Mouse (Mus musculus) kidney, embryonic 14.5 days (tissue): ENCODE results near the gene U2af1. TPM values are rescaled to one million over a fixed set of nuclear protein-coding genes. Genes with fewer than 3 reads are reported as not detected.

ENCODE experiments used
- ATAC-seq: fragments of 200-750 bp; cut with Nextera tagmentation; 2 replicates; pipeline ENCODE4 v1.8.0; 2017; ENCODE audit warnings: moderate number of reproducible peaks, mild to moderate bottlenecking, moderate TSS enrichment, moderate library complexity; ENCODE audit not compliant: low FRiP score, low TSS enrichment
- H3K27ac ChIP-seq: fragments of 300-500 bp; sonication (generic); 2 replicates; pipeline ENCODE4 v1.5.1; 2014; ENCODE audit warnings: low read depth, mild to moderate bottlenecking, low read length, moderate library complexity, mixed read lengths
- H3K27me3 ChIP-seq: fragments of 300-500 bp; sonication (generic); 2 replicates; pipeline ENCODE4 v1.6.1; 2014; ENCODE audit warnings: mild to moderate bottlenecking, low read length; ENCODE audit not compliant: control insufficient read depth, insufficient read depth
- H3K36me3 ChIP-seq: fragments of 300-500 bp; sonication (generic); 2 replicates; pipeline ENCODE4 v1.6.1; 2014; ENCODE audit warnings: low read length, mixed read lengths; ENCODE audit not compliant: control insufficient read depth, insufficient read depth
- H3K4me1 ChIP-seq: fragments of 300-500 bp; sonication (generic); 2 replicates; pipeline ENCODE4 v1.6.1; 2014; ENCODE audit warnings: low read length, mixed read lengths; ENCODE audit not compliant: control insufficient read depth, insufficient read depth
- H3K4me2 ChIP-seq: fragments of 300-500 bp; sonication (generic); replicated peaks from 2 replicates; pipeline ENCODE4 v1.6.1; 2014; ENCODE audit warnings: low read depth, mild to moderate bottlenecking, low read length
- H3K4me3 ChIP-seq: fragments of 300-500 bp; sonication (generic); 2 replicates; pipeline ENCODE4 v1.5.1; 2014; ENCODE audit warnings: mild to moderate bottlenecking, low read length
- H3K9ac ChIP-seq: fragments of 300-500 bp; sonication (generic); 2 replicates; pipeline ENCODE4 v1.6.1; 2014; ENCODE audit warnings: low read depth, mild to moderate bottlenecking, low read length, moderate library complexity
- H3K9me3 ChIP-seq: fragments of 300-500 bp; sonication (generic); 2 replicates; pipeline ENCODE4 v1.6.1; 2016; ENCODE audit warnings: low read length; ENCODE audit not compliant: control insufficient read depth
- WGBS: fragments of 180-500 bp; shearing (Covaris S2); extraction: QIAGEN DNeasy Blood & Tissue Kit; methylation state at CpG from one replicate; pipeline ENCODE4 v1.1.7; 2014; 5-methylcytosine and 5-hydroxymethylcytosine counted together
- polyA plus RNA-seq: library from polyadenylated mRNA; unstranded; fragments of >200 nt; fragmentation: Nextera tagmentation; extraction: Ambion mirVana; gene quantifications from 2 replicates; pipeline ENCODE4 v1.2.1, GENCODE M21; 2014

Gene U2af1
- polyA plus RNA-seq, 1 experiment from 2014 or later, result 195 TPM

DNA sequence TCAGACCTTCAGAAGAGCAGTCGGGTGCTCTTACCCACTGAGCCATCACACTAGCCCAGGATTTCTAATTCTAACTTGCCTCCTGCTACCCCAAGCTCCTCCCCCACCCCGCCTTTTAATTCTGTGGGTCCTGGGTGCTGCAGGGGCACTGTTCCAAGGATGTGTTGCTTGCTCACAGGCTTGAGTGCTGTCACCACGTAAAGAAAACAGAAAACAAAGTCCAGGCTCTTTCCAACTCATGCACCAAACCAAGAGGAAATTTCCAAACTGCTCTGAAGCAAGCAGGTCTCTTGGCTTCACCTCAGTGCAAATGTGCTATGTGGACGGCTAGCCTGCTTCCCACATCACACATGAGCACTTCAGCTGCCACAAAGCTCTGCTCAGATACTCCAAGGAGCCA, 3.3 kb downstream of the U2af1 start:
- 76% methylated on average over 4 of the region's 4 CpGs for WGBS
- H3K36me3 ChIP-seq, result peaks cover 56% of the 10 kb centered on the region

GRCm38 (mm10) chr17:31653277-31653676, 5.4 kb downstream of the U2af1 start:
- H3K4me1 ChIP-seq, result peaks cover 9% of the 10 kb centered on the region
- no peak overlapping the region for H3K27ac ChIP-seq
- 81% methylated on average over 6 of the region's 6 CpGs for WGBS
- H3K36me3 ChIP-seq, result peaks cover 77% of the 10 kb centered on the region
- no peak overlapping the region for H3K4me2 ChIP-seq
- no peak overlapping the region for H3K4me3 ChIP-seq
- H3K9ac ChIP-seq, result no peak overlapping the region; the same call in 1 of the 2 replicates
- ATAC-seq, result no peak
- H3K9me3 ChIP-seq, result no peaks in the 10 kb centered on the region
- no peaks in the 10 kb centered on the region for H3K27me3 ChIP-seq

More for the DNA sequence above, 3.3 kb downstream of the U2af1 start:
- no peak for ATAC-seq
- Histone ChIP-seq H3K9ac (no peak overlapping the region), H3K4me1 (peaks cover 13% of the 10 kb centered on the region), H3K4me2 (no peak overlapping the region), H3K27me3 (no peaks in the 10 kb centered on the region), H3K4me3 (no peak overlapping the region), H3K27ac (no peak overlapping the region), H3K9me3 (no peaks in the 10 kb centered on the region)

DNA sequence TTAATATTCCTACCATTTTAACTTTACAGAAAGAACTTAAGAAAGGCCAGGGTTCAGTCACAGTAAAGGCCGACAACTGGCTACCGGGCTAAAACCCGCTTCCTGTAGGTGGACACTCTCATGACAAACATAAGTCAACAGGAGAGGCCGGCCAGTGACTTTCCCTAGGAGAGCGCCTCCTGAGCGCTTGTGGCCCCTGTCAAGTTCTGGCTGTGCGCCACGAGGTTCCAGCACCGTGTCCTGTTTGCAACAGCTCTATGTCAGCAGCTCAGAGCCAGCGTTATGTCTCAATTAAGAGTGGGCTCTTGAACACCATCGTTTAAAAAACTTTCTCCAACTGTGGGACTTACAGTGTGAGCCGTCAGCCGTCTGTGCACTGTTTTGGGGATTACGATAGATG, 6.5 kb downstream of the U2af1 start:
- Histone ChIP-seq H3K9me3 (no peaks in the 10 kb centered on the region), H3K27ac (no peak overlapping the region), H3K4me3 (no peak overlapping the region), H3K27me3 (no peaks in the 10 kb centered on the region), H3K9ac (no peak overlapping the region), H3K36me3 (peaks cover 89% of the 10 kb centered on the region), H3K4me1 (peaks cover 4% of the 10 kb centered on the region), H3K4me2 (no peak overlapping the region)
- ATAC-seq, result no peak
- WGBS, result 93% methylated on average over 14 of the region's 14 CpGs

- 98% methylated on average over 5 of the region's 5 CpGs for WGBS
- no peak overlapping the region for H3K27ac ChIP-seq
- H3K4me1 ChIP-seq, result no peaks in the 10 kb centered on the region
- peaks cover 53% of the 10 kb centered on the region for H3K36me3 ChIP-seq
- H3K4me2 ChIP-seq, result no peak overlapping the region
- no peak overlapping the region for H3K9ac ChIP-seq
- ATAC-seq, result peak; percentile 32; the same call in 1 of the 2 replicates
- no peaks in the 10 kb centered on the region for H3K27me3 ChIP-seq
- H3K9me3 ChIP-seq, result no peaks in the 10 kb centered on the region
- no peak overlapping the region for H3K4me3 ChIP-seq
Observed at GRCm38 (mm10) chr17:31646199-31647002, 12.3 kb downstream of the U2af1 start.

DNA sequence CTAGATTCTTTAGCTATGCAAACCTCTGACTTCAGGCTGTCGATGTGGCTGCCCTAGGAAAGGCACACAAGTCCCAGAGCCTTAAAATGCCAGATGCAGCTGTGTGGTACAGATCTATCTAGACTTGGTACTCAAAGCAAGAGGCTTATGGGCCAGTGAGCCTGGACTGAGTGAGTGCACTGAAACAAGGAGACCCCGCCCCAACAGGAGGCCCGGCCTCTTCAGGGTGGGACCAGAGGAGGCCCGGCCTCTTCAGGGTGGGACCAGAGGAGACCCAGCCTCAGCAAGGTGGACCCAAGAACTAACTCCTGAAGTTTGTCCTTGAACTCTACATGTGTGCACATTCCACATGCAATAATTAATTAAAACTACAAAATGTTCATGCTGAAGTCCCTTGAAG, 15.8 kb downstream of the U2af1 start:
- H3K27me3 ChIP-seq, result no peaks in the 10 kb centered on the region
- 65% methylated on average over 4 of the region's 4 CpGs for WGBS
- H3K4me2 ChIP-seq, result no peak overlapping the region
- H3K36me3 ChIP-seq, result peaks cover 18% of the 10 kb centered on the region
- no peaks in the 10 kb centered on the region for H3K9me3 ChIP-seq
- H3K4me3 ChIP-seq, result no peak overlapping the region
- H3K4me1 ChIP-seq, result no peaks in the 10 kb centered on the region
- no peak overlapping the region for H3K9ac ChIP-seq
- no peak overlapping the region for H3K27ac ChIP-seq
- no peak for ATAC-seq

- Histone ChIP-seq H3K27ac (no peak overlapping the region), H3K9ac (no peak overlapping the region), H3K4me2 (no peak overlapping the region), H3K4me3 (no peak overlapping the region), H3K27me3 (no peaks in the 10 kb centered on the region), H3K9me3 (no peaks in the 10 kb centered on the region), H3K4me1 (0 out of 2 replicates have a peak, but pooled peaks cover 3% of the 10 kb centered on the region), H3K36me3 (peaks cover 12% of the 10 kb centered on the region)
- 61% methylated on average over 8 of the region's 8 CpGs for WGBS
- no peak for ATAC-seq
Observed at GRCm38 (mm10) chr17:31642331-31642730, 16.4 kb downstream of the U2af1 start.

GRCm38 (mm10) chr17:31639651-31640050, 19.0 kb downstream of the U2af1 start:
- Histone ChIP-seq H3K4me3 (no peak overlapping the region), H3K27me3 (peaks cover 11% of the 10 kb centered on the region), H3K9ac (no peak overlapping the region), H3K4me1 (0 out of 2 replicates have a peak, but pooled peaks cover 4% of the 10 kb centered on the region), H3K27ac (no peak overlapping the region), H3K36me3 (no peaks in the 10 kb centered on the region), H3K9me3 (no peaks in the 10 kb centered on the region), H3K4me2 (no peak overlapping the region)
- no peak for ATAC-seq
- WGBS, result 74% methylated on average over 4 of the region's 4 CpGs

GRCm38 (mm10) chr17:31637866-31638570, 20.7 kb downstream of the U2af1 start:
- Histone ChIP-seq H3K9ac (no peak overlapping the region), H3K4me2 (peak overlapping the region; percentile 97; the same call in 1 of the 2 replicates), H3K27ac (no peak overlapping the region), H3K27me3 (peaks cover 11% of the 10 kb centered on the region), H3K9me3 (no peaks in the 10 kb centered on the region), H3K4me3 (no peak overlapping the region), H3K36me3 (no peaks in the 10 kb centered on the region), H3K4me1 (0 out of 2 replicates have a peak, but pooled peaks cover 4% of the 10 kb centered on the region)
- 64% methylated on average over 9 of the region's 9 CpGs for WGBS
- ATAC-seq, result no peak
